Mouse (Mus musculus): Measurements from ENCODE around the gene Atp6v0b.
A peak's percentile ranks its signal among the peaks of the same experiment; 100 is the strongest.

Atp6v0b gene

DNA sequence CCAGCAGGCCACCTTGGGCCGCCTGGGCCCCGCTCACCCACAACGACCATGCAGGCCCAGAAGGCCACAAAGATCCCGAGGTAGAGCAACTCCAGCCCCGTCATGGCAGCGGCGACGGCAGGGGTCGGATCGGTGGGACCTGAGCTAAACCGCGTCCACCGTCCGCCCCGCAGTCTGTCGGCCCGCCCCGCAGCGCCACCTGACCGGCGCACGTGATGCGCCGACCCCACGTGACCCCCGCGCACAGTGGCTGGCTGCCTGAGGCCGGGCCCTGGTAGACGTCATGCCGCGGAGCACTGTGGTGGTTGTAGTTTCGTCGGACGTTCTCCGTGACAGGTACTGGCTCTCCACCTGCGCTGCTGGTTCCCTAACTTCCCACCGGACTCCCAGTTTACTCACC, at the start of gene Atp6v0b:
Gene Atp6v0b (minus strand): TSS at position 201 of the 400 bp plus-strand sequence.
- peak; percentile 95 for DNase-seq

DNA sequence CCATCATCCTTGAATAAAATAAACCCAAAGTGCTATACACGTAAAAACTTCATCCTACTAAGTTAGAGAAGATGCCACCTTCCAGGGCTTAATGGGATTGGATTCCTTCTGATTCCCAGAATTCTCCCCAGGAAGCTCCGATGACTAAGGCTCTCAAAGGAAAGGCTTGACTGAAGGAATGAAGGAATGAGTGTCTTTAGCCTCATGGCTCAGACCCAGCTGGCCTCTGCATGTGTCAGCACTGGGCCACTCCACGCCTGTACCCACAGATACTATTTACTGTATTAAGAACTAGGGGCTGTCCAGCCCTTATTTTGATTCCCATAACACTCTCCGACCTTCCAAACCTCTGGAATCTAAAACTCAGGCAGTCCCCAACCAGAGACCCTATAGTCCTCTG, 46.9 kb upstream of the Atp6v0b start:
- no peak for DNase-seq

DNA sequence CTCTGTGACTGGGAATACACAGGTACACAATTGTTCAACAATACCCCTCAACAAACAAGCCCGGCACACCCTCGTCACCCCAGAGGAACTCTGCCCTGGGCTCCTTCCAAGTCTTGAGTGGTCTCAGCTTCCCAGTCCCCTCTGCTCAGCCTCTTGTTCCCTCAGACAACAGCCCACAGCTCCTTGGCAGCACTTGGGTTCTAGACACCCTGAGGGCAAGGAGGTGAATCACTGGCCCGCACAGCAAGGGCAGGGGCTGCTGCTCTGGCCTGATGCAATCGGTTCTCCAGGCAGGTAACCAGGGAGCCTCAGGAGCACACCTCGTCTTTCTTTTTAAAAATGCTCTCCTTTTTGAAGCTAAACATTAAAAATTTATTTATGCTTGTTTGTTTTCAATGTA, 46.1 kb upstream of the Atp6v0b start:
- DNase-seq: peak; percentile 62

DNA sequence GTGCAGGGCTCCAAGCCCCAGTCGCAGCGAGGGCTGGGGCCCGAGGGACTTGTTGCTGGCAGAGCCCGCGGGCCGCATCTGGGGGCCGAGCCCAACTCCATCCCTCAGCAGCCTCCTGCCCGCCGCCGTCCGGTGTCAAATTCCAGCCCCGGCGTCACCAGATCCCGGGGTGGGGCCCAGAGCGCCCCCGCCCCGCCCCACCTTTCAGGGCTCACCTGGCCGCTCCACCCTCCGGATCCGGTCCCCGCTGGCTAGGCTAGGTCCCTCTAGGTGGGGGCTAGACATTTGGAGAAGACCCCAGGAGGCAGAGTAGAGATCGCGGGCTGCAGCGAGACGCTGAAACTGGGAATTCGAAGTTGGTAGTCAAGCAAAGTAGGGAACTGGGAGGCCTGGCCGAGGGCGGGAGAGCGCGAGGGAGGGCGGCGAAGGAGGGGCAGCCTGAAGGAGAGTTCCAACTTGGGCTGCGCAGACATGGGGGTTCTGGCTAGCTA, 42.3 kb upstream of the Atp6v0b start, which contains the start of gene Artn:
Gene Artn (minus strand): TSS at position 373 of the 491 bp plus-strand sequence.
- peak; percentile 60 for DNase-seq

DNA sequence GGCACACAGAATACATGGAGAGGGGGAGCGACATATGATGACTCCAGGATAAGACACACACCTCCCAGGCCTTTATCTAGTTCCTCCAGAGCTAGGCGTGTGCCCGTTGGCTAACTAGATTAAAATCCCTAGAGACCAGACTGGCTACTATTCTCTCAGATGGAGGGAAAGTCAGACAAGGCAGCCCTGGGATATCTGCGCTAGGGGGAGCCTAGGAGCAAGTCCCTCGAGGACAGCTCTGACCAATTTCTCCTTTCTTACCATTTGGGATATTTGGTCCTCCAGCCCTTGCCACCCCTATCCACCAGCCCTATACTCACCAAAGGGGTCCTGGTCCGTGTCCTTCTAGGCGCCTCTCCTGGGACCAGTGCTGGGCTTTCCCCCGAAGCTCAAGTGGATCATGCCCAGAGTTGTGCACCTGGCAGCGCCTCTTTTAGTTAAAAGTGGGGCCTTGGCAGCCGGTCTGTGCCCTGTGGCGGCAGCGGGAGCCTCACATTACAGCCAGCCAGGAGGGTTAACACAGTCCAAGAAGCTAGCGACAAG, 41.6 kb upstream of the Atp6v0b start:
- DNase-seq: peak; percentile 81

DNA sequence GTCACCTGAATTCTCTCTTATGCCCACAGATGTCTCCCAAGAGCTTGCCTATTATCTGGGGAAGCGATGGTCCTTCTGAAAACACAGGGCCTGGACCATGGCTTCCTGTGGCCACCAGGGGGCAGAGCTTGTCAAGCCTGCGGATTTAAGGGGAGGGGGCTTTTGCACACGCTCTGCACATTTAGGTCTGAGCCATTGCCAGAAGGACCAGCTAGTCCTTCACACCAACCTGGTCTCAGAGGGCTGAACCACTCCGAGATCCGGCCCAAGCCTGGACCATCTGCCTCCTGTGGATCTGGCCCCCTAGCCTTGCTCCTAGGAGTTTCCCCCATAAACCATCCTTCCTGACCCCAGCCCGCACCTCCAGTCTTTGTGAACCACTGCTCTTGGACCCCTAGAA, 41.1 kb upstream of the Atp6v0b start:
- peak; percentile 40 for DNase-seq

DNA sequence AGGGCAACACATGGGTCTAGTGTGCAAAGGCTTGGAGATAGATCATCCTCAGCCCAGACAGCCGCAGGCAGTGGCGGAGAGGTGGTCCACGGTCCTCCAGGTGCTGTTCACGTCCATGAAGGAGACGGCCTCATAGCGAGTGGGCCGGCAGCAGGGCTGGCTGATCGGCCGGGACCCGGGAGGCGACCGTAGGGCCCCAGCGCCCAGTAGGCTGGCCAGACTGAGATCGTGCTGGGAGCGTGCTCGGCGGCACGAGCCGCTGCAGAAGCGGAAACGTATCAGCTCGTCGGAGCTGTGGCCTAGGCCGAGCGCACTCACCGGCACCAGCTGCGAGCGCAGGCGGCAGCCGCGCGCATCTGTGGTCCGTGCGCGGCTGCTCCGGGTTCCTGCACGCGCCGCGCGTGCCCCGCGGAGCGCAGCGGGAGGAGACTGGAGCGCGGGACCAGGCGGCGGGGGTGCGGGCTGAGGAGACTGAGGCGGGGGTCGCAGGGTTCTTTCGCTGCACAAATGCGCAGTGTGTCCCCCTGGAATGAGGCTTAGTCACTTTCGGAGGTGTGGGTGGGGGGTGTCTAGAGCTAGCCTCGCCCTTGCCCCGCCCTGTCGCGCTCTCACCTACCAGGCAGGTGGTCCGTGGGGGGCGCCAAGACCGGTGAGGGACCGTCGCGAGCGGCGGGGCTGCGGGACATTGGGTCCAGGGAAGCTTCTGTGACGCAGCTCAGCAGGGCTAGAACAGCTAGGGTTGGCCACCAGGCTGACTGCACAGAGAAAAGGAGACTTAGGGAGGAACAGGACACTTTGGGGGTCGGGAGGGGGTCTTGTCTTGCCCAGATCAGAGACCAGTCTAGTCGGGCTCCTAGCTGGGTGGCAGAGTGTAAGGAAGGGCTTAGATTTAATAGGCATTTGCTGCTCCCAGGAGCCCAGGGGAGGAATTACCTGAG, 39.7 kb upstream of the Atp6v0b start:
- DNase-seq: peak; percentile 44

DNA sequence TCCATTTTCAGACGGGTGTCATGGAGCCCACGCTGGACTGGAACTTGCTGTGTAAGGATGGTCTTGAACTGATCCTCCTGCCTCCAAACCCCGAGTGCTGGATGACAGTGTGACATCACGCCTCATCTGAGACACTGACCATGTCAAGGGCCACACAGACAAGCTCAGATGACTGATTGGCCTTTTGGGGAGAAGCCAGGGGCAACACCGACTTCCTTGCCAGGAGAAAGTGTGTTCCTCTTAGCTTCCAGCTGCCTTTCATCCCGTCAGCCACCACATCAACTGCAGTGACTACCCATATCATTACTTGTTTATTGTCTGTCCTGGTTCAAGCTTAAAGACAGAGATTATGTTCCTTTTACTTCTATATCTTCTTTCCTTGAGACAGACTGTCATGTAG, 37.8 kb upstream of the Atp6v0b start:
- peak; percentile 39 for DNase-seq

DNA sequence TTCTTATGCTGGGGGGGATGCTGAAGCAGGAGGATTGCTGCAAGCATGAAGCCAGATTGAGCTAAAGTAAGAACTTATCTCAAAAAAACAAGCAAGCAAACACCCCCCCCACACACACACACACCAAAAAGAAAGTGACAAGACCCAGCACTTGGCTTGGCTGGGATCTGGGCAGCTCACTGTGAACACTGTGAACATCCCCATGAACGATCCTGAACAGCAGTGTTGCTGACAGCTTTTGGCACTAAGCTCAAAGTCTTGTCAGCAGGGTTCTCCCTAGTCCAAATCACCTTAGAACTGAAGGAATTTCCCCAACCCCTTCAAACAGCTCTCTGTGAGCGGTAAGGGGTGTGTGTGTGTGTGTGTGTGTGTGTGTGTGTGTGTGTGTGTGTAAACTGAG, 36.3 kb upstream of the Atp6v0b start:
- DNase-seq: no peak

DNA sequence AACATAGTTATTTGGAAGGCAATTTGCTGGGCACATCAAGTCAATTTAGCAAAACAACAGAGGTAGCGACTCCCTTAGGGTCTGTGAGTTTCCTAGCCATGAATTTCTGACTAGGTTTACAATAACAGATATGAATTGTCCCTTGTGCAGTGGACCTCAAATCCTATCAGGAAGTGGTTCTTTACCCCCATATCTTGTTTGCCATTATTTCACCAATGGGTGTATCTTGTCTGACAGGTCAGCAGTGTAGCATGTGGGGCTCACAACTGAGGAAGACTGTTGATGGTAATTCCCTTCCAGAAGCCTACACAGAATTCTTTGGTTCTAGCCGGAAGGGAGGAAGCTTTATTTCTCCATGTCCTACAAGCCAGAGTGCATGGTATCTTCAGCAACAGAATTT, 34.2 kb upstream of the Atp6v0b start:
- no peak for DNase-seq

DNA sequence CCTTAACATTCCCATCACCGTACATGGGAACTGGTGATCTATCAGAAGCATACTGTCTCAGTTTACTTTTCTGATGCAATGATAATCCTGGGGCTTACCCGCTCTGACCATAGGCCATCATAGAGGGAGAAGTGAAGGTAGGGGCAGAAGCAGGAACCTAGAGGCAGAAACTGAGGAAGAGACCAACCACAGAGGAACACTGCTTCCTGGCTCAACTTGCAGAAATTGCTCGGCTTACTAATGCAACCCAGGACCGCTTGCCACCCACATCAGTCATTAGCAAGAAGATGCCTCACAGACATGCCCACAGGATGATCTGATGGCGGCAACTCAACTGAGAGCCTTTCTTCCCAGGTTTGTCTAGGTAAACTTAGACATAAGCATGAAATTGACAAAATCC, 31.6 kb upstream of the Atp6v0b start:
- DNase-seq: no peak

DNA sequence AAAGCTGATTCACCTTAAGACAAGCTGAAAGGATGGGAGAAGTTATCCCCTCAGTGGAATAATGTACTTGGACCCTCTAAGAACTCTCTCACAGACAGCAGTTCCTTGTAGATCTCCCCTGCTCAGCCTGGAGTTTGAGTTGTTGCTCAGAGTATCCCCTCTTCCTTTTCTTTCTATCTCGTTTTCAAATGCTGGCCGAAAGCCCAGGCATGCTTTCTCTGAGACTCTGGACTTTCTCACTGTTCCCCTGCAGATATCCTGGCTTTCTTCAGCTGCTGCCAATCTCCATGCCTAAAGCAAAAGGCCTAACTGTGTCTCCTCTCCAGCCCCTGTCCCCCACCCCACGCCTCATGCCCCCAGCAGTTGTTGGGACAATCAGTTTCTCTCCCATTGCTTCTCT, 31.1 kb upstream of the Atp6v0b start:
- no peak for DNase-seq

DNA sequence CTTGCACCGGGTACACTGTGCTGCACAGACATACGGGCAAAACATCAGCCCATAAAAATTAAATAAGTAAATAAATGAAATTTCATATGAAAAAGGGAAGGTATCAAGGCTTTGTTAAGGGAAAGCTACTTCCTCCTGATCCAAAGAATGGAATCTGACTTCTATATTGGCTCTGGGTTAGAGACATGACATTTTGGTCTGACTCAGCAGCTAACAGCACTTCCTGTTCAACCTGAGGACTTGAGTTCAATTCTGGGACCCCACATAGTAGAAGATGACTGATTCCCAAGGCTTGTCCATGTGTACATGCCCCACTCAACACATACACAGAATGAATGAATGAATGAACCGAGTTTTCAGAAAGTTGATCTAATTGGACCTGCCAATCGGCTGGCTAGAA, 30.7 kb upstream of the Atp6v0b start:
- DNase-seq: no peak

DNA sequence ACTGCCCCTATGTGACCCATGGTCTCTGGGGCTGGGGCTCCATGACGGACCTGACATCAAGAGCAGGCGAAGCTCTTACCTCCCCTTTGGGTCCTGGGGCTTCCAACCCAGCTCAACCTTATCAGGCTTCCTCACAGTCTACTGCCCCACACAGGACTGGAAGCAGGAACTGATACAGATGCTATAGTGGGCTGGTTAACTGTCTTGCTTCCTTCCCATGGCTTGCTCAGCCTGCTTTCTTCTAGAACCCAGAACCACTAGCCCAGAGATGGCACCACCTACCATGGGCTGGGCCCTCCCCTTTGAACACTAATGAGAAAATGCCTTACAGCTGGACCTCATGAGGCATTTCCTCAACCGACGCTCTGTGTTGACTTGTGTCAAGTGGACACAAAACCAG, 30.3 kb upstream of the Atp6v0b start:
- DNase-seq: no peak

DNA sequence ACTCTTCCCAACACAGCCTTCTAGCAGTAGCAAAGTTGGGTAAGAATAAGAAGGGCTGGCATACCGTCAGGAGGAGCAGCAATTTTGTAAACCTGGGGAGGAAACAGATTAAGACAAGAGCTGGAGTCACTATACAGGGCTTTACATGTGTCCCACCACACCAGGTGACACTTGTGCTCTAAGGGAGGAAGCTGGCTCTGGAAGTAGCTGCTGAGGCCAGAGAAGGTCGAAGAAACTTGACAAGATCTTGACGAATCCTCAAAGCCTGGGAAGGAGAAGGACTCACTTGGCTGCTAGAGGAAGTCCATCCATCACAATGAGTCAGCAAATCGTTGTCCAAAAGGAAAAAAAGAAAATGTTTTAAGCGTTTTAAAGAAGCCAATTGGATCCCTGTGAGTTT, 29.3 kb upstream of the Atp6v0b start:
- no peak for DNase-seq

DNA sequence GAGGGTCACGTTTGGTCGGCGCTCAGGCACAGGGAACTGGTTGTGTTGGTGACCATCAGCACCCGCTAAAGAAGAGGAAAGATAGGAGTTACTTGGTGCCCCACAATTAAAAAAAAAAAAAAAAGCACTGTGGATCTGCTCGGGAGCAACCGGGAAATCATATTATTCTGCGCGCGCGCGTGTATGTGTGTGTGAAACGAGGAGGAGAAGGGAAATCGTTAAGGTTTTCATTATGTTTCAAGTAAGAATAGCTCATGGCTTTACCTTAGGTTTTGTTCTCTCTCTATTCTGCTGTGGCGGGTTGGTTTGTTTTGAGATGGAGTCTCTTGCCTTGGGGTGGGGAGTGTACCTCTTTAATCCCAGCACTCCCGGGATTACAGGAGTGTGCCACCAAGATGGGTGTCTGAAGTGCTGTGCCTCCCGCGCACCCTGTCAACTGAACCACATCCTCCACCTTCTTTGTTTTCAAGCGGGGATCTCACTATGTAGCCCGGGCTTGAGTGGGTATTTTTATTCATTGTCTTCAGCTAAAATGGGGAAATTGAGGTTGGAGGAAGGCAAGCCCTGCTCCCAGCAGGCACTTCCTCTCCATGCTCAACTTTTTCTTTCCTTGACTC, 28.5 kb upstream of the Atp6v0b start:
- DNase-seq: no peak

DNA sequence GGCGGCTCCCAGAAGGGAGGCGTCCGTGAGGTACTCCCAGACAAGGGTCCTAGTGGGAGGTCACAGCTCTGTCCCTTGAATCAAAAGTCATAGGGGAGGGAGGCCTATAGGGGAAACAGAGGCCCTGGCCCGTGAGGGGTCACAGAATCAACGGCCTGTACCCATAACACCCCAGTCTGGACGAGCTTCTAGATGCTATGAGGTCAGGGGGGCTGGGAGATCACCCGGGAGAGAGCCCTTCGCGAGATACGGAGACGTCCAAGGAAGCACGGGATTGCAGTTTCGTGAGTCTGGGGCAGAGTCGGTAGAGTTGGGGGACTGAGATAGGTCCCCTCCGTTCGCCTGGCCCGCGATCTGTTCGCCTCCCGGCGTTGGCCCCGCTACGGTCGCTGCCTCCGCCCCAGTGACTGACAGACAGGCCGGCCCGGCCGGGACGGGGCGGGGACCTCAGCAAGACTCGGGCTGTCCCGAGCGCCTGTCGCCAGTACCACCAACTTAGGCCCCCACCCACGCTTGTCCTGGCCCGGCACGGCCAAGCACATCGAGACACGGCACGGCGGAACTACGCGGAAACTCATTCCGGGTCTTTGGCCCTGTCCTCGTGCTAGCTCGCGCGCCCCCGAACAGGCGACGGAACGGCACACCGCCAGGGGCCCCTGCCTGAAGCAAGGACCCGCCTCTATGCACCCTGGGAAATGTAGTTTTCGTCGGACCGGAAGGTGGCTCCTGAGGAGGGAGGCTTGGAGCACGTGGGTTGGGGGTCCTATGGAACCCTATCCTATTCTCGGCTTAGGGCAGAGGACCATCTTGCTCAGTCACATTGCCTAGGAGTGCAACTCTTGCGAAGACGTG, 27.7 kb upstream of the Atp6v0b start, which contains the start of gene Ipo13:
Gene Ipo13 (minus strand): TSS at position 409 of the 852 bp plus-strand sequence.
- peak; percentile 95 for DNase-seq

DNA sequence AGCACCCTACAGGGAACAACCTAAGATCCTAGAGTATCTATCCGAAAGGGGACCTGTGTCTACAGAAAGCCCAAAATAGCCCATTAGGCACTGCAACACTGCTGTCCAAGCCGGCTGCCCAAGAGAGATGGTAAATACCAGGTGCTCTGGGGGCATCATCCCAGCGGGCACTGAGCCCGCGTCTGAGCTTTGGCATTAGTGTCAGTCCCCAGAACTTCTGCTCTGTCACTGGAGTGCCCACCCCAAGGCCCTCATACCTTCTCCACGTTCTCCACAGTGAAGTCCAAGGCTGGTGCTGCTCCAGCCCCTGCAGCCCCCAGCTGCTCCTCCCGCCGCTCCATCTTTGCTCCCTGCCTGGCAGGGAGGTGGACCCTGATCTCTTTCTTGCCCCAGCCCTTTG, 26.9 kb upstream of the Atp6v0b start:
- DNase-seq: no peak

DNA sequence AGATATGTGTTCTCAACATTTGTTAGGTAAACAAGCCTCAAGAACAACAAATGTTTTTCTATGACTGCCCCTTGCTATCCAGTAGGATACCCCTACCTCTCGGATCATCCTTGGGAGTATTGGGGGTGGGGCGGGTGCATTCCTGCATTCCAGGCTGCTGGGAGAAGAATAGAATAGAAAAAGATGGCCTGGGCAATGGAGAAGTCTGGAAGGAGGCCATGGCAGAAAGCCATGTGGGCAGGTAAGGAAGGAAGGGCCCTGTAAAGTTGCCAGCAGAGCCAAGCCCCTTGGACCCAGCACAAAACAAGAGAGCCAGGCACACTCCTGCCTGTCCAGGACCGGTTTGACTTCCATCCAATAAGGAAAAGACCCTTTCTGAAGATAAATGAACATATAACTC, 26.3 kb upstream of the Atp6v0b start:
- peak; percentile 58 for DNase-seq

DNA sequence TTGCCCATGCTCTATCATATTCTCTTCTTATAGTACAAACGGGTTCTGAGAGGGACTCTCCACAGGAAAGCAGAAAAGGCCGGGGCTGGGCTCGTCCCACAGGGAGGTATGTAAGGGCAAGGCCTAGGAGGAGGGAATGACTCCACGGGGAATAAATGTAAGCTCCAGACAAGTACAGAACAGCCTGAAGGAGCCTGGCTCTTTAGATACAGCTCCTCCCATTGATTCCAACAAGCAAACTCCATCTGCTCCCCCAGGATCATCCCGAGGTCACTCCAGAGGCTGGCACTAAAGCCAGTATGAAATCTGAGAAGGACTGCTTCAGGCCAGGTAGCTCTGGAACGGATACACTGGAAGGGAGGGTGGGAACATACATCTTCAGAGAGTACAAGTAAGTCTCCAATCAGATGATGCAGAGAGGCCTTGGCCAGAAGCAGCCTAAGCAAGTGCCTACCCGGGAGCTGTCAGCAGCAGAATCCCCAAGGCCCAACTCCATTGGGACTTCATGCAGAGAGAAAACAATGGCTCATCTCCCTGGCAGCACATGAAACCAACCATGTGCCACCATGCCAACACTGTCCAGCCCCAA, 25.6 kb upstream of the Atp6v0b start:
- DNase-seq: no peak

DNA sequence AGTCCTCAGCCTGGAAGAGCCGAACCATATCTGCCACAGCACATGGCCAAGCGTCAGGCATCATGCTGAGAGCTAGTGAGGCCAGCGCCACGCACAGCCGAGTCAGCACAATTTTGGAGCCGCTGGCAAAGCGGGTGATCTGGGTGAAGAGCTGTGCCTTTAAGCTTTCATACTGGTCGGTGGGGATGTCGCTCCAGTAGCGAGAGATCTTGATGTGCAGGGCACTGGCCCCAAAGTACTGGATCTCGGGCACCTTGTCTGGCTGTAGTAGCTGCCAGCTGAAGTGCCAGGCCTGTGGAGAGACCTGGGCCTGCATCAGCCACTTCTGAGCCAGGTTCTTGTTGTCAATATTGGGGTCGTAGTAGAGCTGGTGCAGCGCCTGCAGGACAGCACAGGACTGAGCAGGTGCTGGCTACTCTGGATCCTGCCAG, 25.0 kb upstream of the Atp6v0b start:
- DNase-seq: no peak

DNA sequence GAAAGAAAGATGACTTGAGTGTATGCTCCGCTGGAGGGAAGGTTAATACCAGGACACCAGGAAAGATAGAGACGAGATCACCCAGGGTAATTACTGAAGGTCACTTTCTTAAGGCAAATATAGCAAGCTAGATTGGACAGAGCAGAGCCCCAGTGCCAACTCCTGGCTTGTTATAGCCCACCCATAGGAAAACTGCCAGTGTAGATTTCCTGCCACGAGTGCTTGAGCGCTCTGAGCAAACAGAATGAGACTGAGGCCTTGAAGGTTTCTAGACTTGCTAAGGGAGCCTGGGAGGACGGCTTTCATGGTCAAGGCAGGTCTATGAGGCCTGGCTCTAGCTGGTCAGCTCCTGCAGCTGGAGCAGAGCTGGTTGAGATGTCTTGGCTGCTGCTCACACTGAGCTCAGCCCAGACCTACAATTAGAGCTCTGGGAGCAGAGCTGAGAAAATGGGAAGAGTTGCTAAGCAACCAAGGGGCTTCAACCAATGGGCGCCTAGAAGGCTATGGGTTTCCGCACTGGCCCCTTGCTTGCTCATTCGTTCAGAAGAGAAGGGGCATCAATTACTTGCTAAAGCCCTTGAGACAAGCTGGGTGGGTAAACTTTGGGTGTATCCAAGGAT, 21.8 kb upstream of the Atp6v0b start:
- DNase-seq: no peak

All from lung, postnatal 10 days (tissue).